Mouse (Mus musculus): Measurements from ENCODE around the gene Sdk1.

Sdk1 gene

DNA sequence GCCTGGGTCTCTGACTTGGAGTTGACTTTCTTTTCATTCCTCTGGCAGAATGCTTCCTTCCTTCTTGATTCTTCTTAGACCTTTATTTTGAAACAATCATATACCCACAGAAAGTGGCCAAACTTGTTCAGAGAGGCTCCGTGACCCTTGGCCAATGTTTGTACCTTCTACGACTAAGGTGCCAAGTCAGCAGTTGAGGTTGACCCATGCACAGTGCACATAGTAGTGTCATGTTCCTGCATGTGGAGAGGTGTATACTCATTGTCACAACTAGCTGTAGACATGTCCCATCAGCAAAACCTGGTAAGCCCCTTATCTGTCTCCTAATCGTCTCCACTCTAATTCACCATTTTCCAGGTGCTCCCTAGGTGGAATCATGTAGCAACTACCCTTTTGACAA lies 530.2 kb downstream of the Sdk1 start:
- no peak for DNase-seq (ENCODE audit: low read depth, low spot score)
- no peaks in the 10 kb centered on the region for H3K36me3 ChIP-seq (ENCODE audit: control insufficient read depth, insufficient read depth, low read length, poor library complexity, severe bottlenecking)
- no peaks in the 10 kb centered on the region for H3K27me3 ChIP-seq (ENCODE audit: control insufficient read depth, insufficient read depth, low read length, poor library complexity, severe bottlenecking)

DNA sequence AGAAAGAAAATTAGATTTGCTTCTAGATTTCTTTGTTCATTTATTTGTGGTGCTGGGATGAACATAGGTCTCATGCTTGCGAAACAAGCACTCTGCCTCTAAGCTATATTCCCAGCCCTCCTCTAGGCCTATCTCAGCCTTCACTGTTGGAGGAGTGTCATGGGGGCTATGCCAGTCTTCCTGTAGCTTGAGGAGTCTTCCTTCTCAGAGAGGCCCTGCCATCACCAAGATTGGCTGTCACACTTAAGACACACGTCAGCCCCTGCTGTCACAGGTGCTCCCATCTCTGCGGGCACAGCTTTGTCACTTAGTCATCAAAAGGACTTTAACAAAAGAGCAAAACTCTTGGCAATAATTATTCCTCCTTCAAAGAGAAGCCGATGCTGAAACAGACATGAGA lies 536.9 kb downstream of the Sdk1 start:
- H3K36me3 ChIP-seq (ENCODE audit: control insufficient read depth, insufficient read depth, low read length, poor library complexity, severe bottlenecking): no peaks in the 10 kb centered on the region
- DNase-seq (ENCODE audit: low read depth, low spot score): no peak
- no peaks in the 10 kb centered on the region for H3K27me3 ChIP-seq (ENCODE audit: control insufficient read depth, insufficient read depth, low read length, poor library complexity, severe bottlenecking)

DNA sequence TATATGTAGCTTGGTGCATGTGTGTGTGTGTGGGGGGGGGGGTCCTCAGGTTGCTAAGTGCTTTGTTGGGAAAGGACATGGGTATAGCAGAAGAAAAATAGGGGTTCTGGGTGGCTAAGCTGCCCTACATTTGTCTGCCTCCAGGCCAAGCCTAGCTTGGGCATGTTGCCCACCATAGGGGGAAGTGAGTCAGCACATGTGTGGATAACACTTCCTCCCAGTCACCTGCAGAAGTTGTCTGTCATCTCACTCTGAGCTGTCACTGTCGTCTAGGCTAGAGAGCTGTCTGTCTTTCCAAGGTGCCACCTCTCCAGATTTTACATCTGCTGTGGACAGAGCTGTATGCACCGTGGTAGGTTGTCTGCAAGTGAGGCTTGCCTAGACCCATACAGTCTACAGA lies 539.9 kb downstream of the Sdk1 start:
- DNase-seq (ENCODE audit: low read depth, low spot score): no peak
- H3K27me3 ChIP-seq (ENCODE audit: control insufficient read depth, insufficient read depth, low read length, poor library complexity, severe bottlenecking): no peaks in the 10 kb centered on the region
- no peaks in the 10 kb centered on the region for H3K36me3 ChIP-seq (ENCODE audit: control insufficient read depth, insufficient read depth, low read length, poor library complexity, severe bottlenecking)

DNA sequence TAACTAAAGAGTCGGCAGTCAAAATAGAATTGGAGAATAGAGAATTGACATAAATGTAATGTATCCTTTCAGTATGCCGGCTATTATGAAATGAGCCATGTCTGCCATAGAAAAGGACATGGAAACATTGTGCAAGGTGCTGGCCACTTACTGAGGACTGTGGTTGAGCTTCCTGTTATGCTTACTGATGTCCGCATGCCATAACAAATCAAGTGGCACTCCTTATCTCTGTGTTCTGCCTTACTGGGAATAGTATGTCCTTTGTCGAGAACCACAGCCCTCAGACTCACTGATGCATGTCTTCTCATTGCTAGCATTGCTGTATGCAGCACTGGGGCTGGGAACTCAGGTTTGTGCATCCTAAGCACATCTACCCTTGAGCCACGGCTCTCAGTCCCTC lies 541.0 kb downstream of the Sdk1 start:
- no peak for DNase-seq (ENCODE audit: low read depth, low spot score)
- Histone ChIP-seq H3K27me3 (ENCODE audit: control insufficient read depth, insufficient read depth, low read length, poor library complexity, severe bottlenecking) (no peaks in the 10 kb centered on the region), H3K36me3 (ENCODE audit: control insufficient read depth, insufficient read depth, low read length, poor library complexity, severe bottlenecking) (no peaks in the 10 kb centered on the region)

DNA sequence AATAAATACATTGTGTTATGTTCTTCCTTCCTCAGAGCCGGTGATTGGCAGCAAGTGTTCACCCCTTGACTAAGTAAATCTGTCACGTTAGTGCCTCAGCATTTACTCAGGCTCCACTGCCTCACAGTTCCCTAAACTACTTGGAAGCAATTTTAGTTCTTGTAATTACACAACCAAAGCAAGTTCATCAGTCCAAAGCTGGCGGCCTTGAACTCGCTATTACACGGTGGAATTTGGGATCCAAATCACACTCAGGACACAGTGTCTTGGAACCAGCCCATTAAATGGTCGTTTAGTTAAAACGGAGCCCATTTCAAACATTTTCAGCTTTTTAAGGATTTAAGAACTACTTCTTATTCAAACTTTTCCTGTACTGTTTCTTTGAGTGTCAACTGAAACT lies 542.2 kb downstream of the Sdk1 start:
- Histone ChIP-seq H3K36me3 (ENCODE audit: control insufficient read depth, insufficient read depth, low read length, poor library complexity, severe bottlenecking) (no peaks in the 10 kb centered on the region), H3K27me3 (ENCODE audit: control insufficient read depth, insufficient read depth, low read length, poor library complexity, severe bottlenecking) (no peaks in the 10 kb centered on the region)
- no peak for DNase-seq (ENCODE audit: low read depth, low spot score)

DNA sequence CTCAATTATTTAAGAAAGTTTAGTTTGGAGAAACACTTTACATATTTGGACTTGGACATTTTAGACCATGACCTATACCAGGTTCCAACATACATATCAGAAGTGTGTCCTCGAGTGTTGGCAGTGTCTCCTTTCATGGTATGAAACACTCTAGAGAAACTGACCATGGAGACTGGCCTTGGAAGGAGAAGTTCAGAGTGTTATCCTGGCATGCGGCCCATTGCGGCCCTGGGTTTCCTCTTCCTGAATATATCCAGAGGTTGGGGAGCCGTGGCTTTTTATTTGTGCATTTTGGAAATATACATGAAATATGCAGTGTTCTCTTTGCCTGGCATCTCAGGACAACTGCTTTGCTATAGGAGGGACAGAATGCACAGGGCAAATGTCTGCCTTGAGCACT lies 552.6 kb downstream of the Sdk1 start:
- Histone ChIP-seq H3K27me3 (ENCODE audit: control insufficient read depth, insufficient read depth, low read length, poor library complexity, severe bottlenecking) (no peaks in the 10 kb centered on the region), H3K36me3 (ENCODE audit: control insufficient read depth, insufficient read depth, low read length, poor library complexity, severe bottlenecking) (no peaks in the 10 kb centered on the region)
- DNase-seq (ENCODE audit: low read depth, low spot score): no peak

DNA sequence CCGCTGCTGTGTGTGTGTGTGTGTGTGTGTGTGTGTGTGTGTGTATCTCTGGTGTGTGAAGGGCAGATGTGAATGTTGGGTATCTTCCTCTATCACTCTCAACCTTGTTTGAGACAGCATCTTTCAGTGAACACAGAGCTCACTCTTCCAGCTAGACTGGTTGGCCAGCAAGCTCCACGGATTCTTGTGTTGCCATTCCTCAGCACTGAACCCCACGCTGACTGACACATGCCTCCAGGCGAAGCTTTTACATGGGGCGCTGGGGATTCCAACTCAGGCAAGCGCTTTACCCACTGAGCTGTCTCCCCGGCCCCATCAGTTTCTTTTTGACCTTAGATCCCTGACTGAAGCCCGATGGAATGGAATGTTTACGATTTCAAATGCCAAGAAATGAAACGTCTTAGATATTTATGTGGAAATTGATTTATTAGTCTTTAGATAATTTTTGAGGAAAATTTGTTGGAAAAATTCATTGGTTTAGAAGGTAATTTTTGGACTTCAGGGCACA lies 582.6 kb downstream of the Sdk1 start:
- no peak for DNase-seq (ENCODE audit: low read depth, low spot score)
- H3K36me3 ChIP-seq (ENCODE audit: control insufficient read depth, insufficient read depth, low read length, poor library complexity, severe bottlenecking): no peaks in the 10 kb centered on the region
- H3K27me3 ChIP-seq (ENCODE audit: control insufficient read depth, insufficient read depth, low read length, poor library complexity, severe bottlenecking): no peaks in the 10 kb centered on the region

DNA sequence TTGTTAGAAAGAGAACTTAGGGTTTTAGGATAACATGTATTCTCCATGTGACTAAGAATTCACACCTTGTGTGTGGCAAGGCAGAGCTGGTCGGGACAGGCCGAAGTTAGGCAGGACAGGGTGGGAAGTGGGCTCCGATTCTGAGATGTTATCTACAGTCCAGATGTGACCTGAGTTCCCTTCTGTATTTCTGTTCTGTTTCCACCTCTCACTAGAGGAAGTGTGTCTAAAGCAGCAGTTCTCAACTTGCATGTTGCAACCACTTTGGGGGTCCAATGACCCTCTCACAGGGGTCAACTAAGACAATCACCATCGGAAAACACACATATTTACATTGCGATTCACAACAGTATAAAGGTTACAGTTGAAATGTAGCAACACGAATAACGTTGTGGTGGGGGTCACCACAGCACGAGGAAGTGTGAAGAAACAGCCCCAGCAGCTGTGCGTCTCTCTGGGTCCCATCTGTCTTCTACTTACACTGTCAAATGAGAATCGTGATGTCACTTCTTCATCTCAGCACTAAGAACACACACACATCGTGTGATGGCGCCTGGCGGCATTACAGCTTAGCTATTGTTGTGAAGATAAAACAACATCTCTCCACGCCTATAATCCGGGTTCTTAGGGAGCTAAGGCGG lies 583.6 kb downstream of the Sdk1 start:
- no peak for DNase-seq (ENCODE audit: low read depth, low spot score)
- H3K36me3 ChIP-seq (ENCODE audit: control insufficient read depth, insufficient read depth, low read length, poor library complexity, severe bottlenecking): no peaks in the 10 kb centered on the region
- no peaks in the 10 kb centered on the region for H3K27me3 ChIP-seq (ENCODE audit: control insufficient read depth, insufficient read depth, low read length, poor library complexity, severe bottlenecking)

DNA sequence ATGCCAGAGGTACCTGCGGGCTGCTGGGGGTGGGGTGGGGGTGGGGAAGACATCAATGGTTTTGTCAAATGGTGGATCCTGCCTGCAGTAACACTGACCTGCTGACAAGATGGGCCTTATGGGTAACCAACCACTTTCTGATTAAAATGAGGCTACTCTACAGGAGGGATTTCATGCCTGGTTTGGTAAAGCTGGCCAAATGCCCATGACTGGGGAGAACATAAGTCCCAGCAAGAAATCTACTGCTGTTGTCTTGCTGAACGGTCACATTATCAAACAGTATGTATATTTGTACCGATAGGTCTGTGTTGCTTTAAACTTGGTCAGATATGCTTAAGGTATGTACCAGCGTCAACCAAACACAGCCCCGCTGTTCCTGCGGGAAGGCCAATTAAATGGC lies 594.3 kb downstream of the Sdk1 start:
- no peaks in the 10 kb centered on the region for H3K36me3 ChIP-seq (ENCODE audit: control insufficient read depth, insufficient read depth, low read length, poor library complexity, severe bottlenecking)
- H3K27me3 ChIP-seq (ENCODE audit: control insufficient read depth, insufficient read depth, low read length, poor library complexity, severe bottlenecking): no peaks in the 10 kb centered on the region
- no peak for DNase-seq (ENCODE audit: low read depth, low spot score)

DNA sequence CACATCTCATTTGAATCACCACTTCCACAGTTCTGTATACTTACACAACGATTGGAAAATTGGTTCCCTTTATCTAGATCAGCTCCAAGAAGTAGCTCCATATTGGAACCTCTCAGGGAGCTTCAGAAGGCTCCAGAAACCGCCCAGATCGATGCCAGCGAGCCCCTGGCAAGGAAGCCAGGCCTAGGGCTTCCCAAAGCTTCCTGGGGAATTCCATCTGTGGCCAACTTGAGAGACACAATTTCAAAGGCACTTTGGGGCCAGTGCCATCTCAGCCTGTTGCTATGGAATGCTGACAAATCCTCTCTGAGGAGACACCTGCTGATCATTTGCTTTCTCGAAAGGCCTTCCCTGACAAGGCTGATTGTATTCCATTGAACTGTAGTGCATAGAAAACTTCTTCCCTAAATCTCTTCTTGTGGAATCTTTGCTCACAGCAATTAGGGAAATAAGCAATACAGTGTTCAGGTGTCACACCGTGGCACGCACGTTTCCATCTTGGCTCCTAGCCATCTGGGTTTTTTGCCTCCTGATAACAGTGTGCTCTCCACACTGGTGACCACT lies 595.7 kb downstream of the Sdk1 start:
- Histone ChIP-seq H3K36me3 (ENCODE audit: control insufficient read depth, insufficient read depth, low read length, poor library complexity, severe bottlenecking) (no peaks in the 10 kb centered on the region), H3K27me3 (ENCODE audit: control insufficient read depth, insufficient read depth, low read length, poor library complexity, severe bottlenecking) (no peaks in the 10 kb centered on the region)
- DNase-seq (ENCODE audit: low read depth, low spot score): no peak

DNA sequence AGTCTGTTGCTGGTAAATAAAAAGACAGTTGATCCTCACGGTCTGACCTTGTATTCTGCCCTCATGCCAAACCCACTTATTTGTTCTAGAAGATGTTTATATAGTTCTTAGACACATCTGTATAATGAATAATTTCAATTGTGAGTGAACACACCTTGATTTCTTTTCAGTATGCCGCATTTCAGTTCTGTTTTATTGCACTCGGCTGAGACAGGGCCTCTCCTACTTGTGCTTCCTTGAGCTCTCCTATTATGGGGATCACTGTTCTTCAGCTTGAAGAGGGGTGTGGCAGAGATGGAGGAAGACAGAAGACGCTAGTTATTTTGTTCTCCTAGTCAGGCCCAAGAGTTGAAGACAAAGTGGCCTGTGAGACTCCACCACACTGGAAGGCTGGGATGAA lies 603.4 kb downstream of the Sdk1 start:
- no peaks in the 10 kb centered on the region for H3K27me3 ChIP-seq (ENCODE audit: control insufficient read depth, insufficient read depth, low read length, poor library complexity, severe bottlenecking)
- no peak for DNase-seq (ENCODE audit: low read depth, low spot score)
- H3K36me3 ChIP-seq (ENCODE audit: control insufficient read depth, insufficient read depth, low read length, poor library complexity, severe bottlenecking): no peaks in the 10 kb centered on the region

DNA sequence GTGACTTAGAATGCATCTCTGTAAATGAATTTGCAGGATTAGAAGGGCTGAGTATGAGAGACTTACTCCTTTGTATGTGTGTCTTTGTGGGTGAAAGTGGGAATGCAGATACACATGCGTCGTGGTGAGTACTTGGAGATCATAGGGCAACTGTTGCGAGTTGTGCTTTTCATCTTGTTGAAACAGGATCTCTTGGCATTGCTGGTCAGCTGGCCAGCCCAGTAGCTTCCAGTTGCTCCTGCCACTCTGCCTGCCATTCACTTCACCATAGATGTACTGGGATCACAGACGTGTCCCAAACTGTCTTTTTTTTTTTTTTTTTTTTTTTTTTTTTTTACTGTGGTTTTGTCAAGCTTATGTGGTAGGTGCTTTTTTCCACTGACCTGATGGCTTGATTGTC lies 606.4 kb downstream of the Sdk1 start:
- H3K36me3 ChIP-seq (ENCODE audit: control insufficient read depth, insufficient read depth, low read length, poor library complexity, severe bottlenecking): no peaks in the 10 kb centered on the region
- no peak for DNase-seq (ENCODE audit: low read depth, low spot score)
- no peaks in the 10 kb centered on the region for H3K27me3 ChIP-seq (ENCODE audit: control insufficient read depth, insufficient read depth, low read length, poor library complexity, severe bottlenecking)

DNA sequence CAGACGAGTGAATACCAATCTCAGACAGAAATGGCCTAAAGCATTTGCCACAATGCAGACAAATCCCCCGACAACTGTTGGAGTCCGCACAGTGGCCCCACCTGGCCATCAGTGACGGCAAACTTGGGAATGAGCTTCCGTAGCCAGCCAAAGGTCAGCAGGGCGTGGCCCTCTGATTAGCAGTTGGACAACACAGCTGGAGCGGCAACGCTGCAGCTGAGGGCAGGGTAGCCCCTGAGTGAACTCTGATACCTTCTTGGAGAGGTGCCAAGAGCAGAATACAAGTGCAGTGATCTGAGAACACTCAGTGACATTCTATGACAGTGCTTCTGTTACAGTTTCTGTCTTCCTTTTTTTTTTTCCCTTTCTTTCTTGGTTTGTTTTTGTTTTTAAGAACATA lies 610.9 kb downstream of the Sdk1 start:
- no peaks in the 10 kb centered on the region for H3K27me3 ChIP-seq (ENCODE audit: control insufficient read depth, insufficient read depth, low read length, poor library complexity, severe bottlenecking)
- DNase-seq (ENCODE audit: low read depth, low spot score): no peak
- no peaks in the 10 kb centered on the region for H3K36me3 ChIP-seq (ENCODE audit: control insufficient read depth, insufficient read depth, low read length, poor library complexity, severe bottlenecking)

DNA sequence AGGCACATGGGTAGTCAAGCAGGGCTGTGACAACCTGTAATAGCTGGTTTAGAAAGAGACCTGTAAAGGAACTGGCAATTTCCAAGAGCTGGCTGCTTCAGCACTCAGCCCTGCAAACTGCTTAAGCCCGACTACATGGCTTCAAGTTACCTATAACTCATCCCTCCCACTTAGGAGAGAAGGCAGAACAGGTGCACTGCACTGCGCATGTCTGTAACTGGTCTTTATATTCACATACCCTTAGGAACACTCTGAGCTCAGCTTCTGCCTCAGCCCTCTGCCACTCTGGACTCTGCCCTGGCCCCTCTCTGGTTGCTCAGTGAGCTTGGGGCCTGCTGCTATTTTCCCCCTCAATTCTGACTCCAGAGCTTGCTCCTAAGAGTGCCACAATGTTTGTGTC lies 615.2 kb downstream of the Sdk1 start:
- DNase-seq (ENCODE audit: low read depth, low spot score): no peak
- no peaks in the 10 kb centered on the region for H3K27me3 ChIP-seq (ENCODE audit: control insufficient read depth, insufficient read depth, low read length, poor library complexity, severe bottlenecking)
- no peaks in the 10 kb centered on the region for H3K36me3 ChIP-seq (ENCODE audit: control insufficient read depth, insufficient read depth, low read length, poor library complexity, severe bottlenecking)

DNA sequence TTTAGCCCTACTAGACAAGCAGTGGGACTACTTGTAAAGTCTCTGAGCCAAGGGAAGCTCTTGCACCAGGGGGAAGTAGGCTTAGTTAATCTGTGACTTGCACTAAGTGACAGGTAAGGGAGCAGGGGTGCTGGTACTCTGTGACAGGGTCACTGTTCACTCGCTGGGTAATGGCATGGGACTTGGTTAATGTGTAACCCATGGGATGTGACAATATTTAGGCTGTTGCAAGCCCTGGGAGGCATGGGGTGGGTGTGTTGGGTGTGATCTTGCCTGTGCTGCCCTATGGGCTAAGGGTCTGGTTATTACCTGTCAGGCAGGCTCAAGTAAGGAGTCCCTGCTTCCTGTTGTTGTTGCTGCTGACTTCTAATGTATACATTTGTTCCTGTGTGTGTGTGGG lies 616.5 kb downstream of the Sdk1 start:
- no peaks in the 10 kb centered on the region for H3K36me3 ChIP-seq (ENCODE audit: control insufficient read depth, insufficient read depth, low read length, poor library complexity, severe bottlenecking)
- no peaks in the 10 kb centered on the region for H3K27me3 ChIP-seq (ENCODE audit: control insufficient read depth, insufficient read depth, low read length, poor library complexity, severe bottlenecking)
- DNase-seq (ENCODE audit: low read depth, low spot score): no peak
